Mouse (Mus musculus): ENCODE measurements around the gene Tmem182.

Tmem182 gene

GRCm38 (mm10) chr1:40805351-40805750, at the start of gene Tmem182:
TSS of gene Tmem182 (plus strand) at chr1:40805601.
- no peak for DNase-seq (ENCODE audit: low spot score)

DNA sequence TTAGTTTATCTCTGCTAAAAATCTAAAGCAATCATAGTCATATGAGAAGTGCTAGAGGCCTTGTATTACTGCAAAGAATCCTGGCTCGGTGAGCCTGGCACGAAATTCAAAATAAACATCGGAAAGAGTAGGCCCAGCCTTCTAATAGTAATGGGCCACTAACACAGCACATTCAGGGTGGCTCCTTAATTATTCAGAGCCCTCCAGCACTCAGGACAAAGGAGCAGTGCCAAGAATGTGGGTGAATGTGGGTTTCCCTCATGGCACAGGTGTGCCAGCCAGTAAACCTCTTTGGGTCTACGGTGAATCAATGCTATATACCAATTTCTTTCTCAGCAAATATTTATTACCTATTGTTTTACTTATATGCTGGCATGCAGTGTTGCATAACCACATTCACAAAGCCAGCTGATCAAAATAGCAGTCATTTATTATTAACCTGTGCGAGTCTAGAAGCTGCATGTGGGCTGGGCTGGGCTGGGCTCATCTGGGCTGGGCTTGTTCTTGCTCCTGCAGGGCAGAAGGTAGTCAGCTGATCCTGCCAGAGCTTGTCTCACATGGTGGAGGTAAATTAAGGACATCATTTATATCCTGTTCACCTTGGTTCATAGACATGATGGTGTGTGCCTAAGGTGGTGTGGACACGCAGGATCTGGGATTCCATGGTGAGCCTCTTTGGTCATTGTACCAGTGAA, 45.5 kb upstream of the Tmem182 start:
- no peak for DNase-seq (ENCODE audit: low spot score)

DNA sequence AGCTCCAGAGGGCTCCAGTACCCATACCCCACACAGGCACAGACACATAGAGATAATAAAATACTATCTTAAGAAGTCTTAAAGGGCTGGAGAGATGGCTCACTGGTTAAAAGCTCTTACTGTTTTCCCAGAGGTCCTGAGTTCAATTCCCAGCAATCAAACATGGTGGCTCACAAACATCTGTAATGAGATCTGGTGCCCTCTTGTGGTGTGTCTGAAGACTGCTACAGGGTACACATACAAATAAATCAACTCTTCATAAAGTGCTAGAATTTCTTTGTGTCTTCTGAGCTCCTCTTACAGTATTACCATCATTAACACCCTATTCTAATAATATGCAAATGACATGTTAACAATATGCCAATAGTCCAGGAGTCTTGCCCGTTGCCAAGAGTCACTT, 41.4 kb upstream of the Tmem182 start:
- DNase-seq (ENCODE audit: low spot score), result no peak

- DNase-seq (ENCODE audit: low spot score), result no peak
These were observed 40.6 kb upstream of the Tmem182 start for GRCm38 (mm10) chr1:40764701-40765275.

GRCm38 (mm10) chr1:40765521-40765920, 39.9 kb upstream of the Tmem182 start:
- no peak for DNase-seq (ENCODE audit: low spot score)

- no peak for DNase-seq (ENCODE audit: low spot score)
These were observed 37.8 kb upstream of the Tmem182 start for GRCm38 (mm10) chr1:40767588-40767987.

GRCm38 (mm10) chr1:40768606-40769005, 36.8 kb upstream of the Tmem182 start:
- DNase-seq (ENCODE audit: low spot score), result peak; percentile 76

- no peak for DNase-seq (ENCODE audit: low spot score)
These were observed 36.0 kb upstream of the Tmem182 start for GRCm38 (mm10) chr1:40769331-40769894.

GRCm38 (mm10) chr1:40771196-40771970, 34.0 kb upstream of the Tmem182 start:
- no peak for DNase-seq (ENCODE audit: low spot score)

DNA sequence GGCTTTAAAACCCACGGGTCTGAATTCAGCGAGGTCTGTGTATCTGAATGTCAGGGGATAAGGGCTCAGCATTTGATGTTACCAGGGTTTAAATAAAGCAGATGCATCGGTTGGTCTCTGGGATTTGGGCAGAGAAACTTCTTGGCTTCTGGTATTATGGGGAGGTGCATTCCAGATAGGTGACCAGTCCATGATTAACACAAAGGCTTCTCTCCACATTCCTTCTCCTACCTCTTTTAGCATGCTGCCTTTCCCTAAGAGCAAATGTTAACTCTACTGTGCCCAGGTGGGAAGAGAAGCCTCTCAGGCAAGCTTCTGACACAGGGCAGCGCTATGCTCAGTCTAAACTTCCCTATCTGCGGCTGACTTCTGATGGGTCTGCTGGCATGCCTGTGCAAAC, 32.2 kb upstream of the Tmem182 start:
- DNase-seq (ENCODE audit: low spot score), result no peak

DNA sequence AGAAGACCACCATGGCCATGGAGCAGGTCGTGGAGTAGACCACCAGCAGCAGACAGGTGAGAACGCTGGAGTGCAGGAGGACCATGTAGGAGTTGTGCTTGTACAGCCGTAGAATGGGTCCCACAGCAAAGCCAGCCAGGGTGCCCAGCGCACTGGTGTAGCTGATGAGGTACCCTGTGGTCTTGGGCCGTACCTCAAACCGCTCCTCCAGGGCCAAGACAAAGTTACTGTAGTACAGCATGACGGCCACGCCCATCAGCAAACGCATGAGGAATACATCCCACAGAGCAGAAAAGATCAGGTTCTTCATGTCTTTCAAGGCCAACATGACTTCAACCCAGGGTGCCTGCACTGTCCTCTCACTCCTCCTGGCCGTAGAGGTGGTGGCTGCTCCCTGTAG, 31.4 kb upstream of the Tmem182 start:
- DNase-seq (ENCODE audit: low spot score), result no peak

GRCm38 (mm10) chr1:40776102-40776501, 29.3 kb upstream of the Tmem182 start:
- no peak for DNase-seq (ENCODE audit: low spot score)

- no peak for DNase-seq (ENCODE audit: low spot score)
These were observed 28.6 kb upstream of the Tmem182 start for GRCm38 (mm10) chr1:40776763-40777162.

DNA sequence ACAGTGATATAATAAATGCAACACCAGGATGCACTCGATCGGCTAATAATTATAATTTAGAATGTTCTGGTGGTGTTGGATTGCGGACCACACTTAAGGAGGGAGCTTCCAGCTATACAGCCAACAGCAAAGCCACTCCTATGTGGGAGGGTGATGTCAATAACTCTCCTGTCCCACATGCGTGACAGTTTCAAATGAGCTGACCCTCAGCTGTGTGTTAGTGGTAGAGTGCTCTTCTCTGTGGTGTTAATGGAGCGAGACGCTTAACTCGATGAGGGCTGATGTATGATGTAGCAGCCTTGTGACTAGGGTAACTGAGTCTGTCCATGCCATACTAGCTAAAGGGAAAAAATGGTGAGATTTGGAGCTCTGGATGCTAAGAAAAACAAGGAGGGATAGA, 22.0 kb upstream of the Tmem182 start:
- no peak for DNase-seq (ENCODE audit: low spot score)

DNA sequence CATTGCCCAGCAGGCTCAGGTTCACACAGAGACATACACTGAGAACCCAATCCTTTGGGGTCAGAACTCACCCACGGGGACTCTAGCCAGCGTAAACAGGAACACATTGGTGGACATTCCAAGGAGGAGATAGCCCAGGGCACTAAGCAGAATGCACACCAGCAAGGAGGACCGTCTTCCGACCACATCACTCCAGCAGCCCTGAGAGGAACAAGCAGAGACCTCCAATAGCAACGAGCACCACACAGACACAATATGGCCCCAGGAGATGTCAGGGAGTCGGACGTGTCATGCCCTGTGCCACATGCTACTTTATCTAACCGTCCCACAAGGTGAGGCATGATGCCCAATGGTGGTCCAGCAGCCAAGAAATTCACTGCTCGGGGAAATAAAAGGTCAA, 21.1 kb upstream of the Tmem182 start:
- DNase-seq (ENCODE audit: low spot score), result no peak

- DNase-seq (ENCODE audit: low spot score), result no peak
These were observed 19.4 kb upstream of the Tmem182 start for GRCm38 (mm10) chr1:40785876-40786445.

GRCm38 (mm10) chr1:40788956-40789355, 16.4 kb upstream of the Tmem182 start:
- no peak for DNase-seq (ENCODE audit: low spot score)

GRCm38 (mm10) chr1:40789666-40790233, 15.7 kb upstream of the Tmem182 start:
- peak; percentile 34 for DNase-seq (ENCODE audit: low spot score)

DNA sequence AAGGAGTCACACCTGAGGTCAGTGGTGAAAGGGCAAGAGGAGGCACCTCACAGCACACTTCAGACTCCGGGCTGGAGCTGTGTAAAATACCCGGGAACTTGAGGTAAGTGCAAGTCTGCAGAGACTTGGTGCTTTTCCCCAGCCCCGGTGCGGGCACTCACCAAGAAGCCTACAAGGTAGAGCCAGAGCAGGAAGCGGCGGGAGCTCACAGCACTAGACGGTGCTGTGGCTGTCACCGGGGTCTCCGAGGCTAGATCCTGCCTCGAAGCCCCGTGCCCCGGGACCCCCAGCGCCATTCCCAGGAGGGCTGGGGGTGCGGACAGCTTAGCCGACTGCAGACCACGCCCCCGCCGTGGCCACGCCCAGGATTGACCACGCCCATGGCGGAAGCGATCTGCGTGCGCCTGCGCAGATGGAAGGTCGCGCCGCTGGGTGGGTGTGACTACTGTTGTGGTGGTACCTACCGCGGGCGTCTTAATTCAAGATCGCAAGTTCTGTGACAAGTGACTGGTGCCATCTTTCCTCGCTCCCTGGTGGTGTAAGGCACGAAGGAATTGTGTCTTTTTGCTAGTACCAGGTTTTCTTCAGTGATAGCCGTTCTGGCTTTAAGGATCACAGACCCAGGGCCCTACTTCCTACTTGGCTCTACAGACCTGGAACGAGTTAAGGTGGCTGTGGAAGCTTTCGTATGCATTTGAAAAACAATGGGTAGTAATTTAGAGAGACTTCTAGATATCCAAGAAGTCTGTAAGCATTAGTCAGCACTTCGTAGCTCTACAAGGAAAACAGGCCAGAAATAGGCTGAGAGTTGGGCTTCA, 14.9 kb upstream of the Tmem182 start, which contains the start of gene Mfsd9:
Gene Mfsd9 (minus strand): TSS at position 364 of the 818 bp plus-strand sequence.
- peak; percentile 92 for DNase-seq (ENCODE audit: low spot score)

- no peak for DNase-seq (ENCODE audit: low spot score)
These were observed 9.9 kb upstream of the Tmem182 start for GRCm38 (mm10) chr1:40795508-40795907.

DNA sequence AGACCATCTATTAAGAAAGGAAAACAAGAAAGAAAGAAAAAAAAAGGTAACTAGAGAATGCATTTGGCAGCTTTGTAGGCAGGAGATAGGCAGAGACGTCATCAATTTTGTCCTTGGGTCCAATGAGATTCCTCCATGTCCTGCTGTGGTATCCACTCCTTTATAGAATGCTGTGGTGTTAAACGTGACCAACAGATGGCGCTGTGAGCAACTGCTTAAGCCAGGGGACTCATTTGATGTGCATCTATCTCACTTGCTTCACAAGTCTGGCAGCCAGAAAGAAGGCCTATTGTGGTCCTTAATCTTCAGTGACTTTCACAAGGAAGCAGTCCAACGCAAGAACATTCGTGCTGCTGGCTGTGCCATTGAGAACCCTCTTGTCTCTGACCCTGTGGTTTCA, 8.1 kb upstream of the Tmem182 start:
- DNase-seq (ENCODE audit: low spot score), result peak; percentile 79
